Mouse (Mus musculus): ENCODE results near the gene Tbata. TPM values are rescaled to one million over a fixed set of nuclear protein-coding genes. Genes with fewer than 3 reads are reported as not detected.

Tbata gene
- polyA plus RNA-seq, 1 experiment from 2014 or later, result not detected

- H3K9ac ChIP-seq (ENCODE audit: low read length), result no peak overlapping the region
- no peaks in the 10 kb centered on the region for H3K4me1 ChIP-seq (replicated peaks; ENCODE audit: control insufficient read depth, insufficient read depth, low read length)
- ATAC-seq (replicated peaks; ENCODE audit: low FRiP score), result no peak
- no peak overlapping the region for H3K4me3 ChIP-seq (ENCODE audit: low read depth, low read length)
- WGBS, result 47% methylated on average over 13 of the region's 13 CpGs
- H3K9me3 ChIP-seq (ENCODE audit: control insufficient read depth, low read length), result no peaks in the 10 kb centered on the region
- no peaks in the 10 kb centered on the region for H3K27me3 ChIP-seq (ENCODE audit: control insufficient read depth, insufficient read depth, low read length)
- no peak overlapping the region for H3K4me2 ChIP-seq (ENCODE audit: low read depth, low read length, severe bottlenecking)
- DNase-seq (ENCODE audit: low spot score), result no peak
- no peaks in the 10 kb centered on the region for H3K36me3 ChIP-seq (ENCODE audit: control insufficient read depth, insufficient read depth, low read length)
- H3K27ac ChIP-seq (ENCODE audit: low read depth, low read length), result no peak overlapping the region
Observed at GRCm38 (mm10) chr10:61174711-61175441, 3.1 kb downstream of the Tbata start.

- peak; percentile 77 for DNase-seq (ENCODE audit: low spot score)
- 18% methylated on average over 24 of the region's 24 CpGs for WGBS
- no peaks in the 10 kb centered on the region for H3K36me3 ChIP-seq (ENCODE audit: control insufficient read depth, insufficient read depth, low read length)
- ATAC-seq (replicated peaks; ENCODE audit: low FRiP score), result no peak
- H3K9me3 ChIP-seq (ENCODE audit: control insufficient read depth, low read length), result no peaks in the 10 kb centered on the region
- peak overlapping the region; percentile 22; the same call in 1 of the 2 replicates for H3K4me2 ChIP-seq (ENCODE audit: low read depth, low read length, severe bottlenecking)
- H3K9ac ChIP-seq (ENCODE audit: low read length), result no peak overlapping the region
- no peak overlapping the region for H3K27ac ChIP-seq (ENCODE audit: low read depth, low read length)
- H3K4me1 ChIP-seq (replicated peaks; ENCODE audit: control insufficient read depth, insufficient read depth, low read length), result no peaks in the 10 kb centered on the region
- no peak overlapping the region for H3K4me3 ChIP-seq (ENCODE audit: low read depth, low read length)
- no peaks in the 10 kb centered on the region for H3K27me3 ChIP-seq (ENCODE audit: control insufficient read depth, insufficient read depth, low read length)
Observed at GRCm38 (mm10) chr10:61175442-61176204, 3.9 kb downstream of the Tbata start.

GRCm38 (mm10) chr10:61176221-61176790 is 4.6 kb downstream of the Tbata start:
- ATAC-seq (replicated peaks; ENCODE audit: low FRiP score), result no peak
- Histone ChIP-seq H3K36me3 (ENCODE audit: control insufficient read depth, insufficient read depth, low read length) (no peaks in the 10 kb centered on the region), H3K9me3 (ENCODE audit: control insufficient read depth, low read length) (no peaks in the 10 kb centered on the region), H3K4me2 (ENCODE audit: low read depth, low read length, severe bottlenecking) (no peak overlapping the region), H3K27me3 (ENCODE audit: control insufficient read depth, insufficient read depth, low read length) (no peaks in the 10 kb centered on the region), H3K4me1 (replicated peaks; ENCODE audit: control insufficient read depth, insufficient read depth, low read length) (no peaks in the 10 kb centered on the region), H3K9ac (ENCODE audit: low read length) (no peak overlapping the region), H3K4me3 (ENCODE audit: low read depth, low read length) (no peak overlapping the region), H3K27ac (ENCODE audit: low read depth, low read length) (no peak overlapping the region)
- DNase-seq (ENCODE audit: low spot score), result no peak
- 44% methylated on average over 7 of the region's 7 CpGs for WGBS

GRCm38 (mm10) chr10:61177751-61178150 is 6.0 kb downstream of the Tbata start:
- ATAC-seq (replicated peaks; ENCODE audit: low FRiP score) (no peak), DNase-seq (ENCODE audit: low spot score) (no peak)
- WGBS, result 83% methylated on average over 4 of the region's 4 CpGs
- no peaks in the 10 kb centered on the region for H3K9me3 ChIP-seq (ENCODE audit: control insufficient read depth, low read length)
- no peak overlapping the region for H3K27ac ChIP-seq (ENCODE audit: low read depth, low read length)
- H3K27me3 ChIP-seq (ENCODE audit: control insufficient read depth, insufficient read depth, low read length), result no peaks in the 10 kb centered on the region
- H3K4me1 ChIP-seq (replicated peaks; ENCODE audit: control insufficient read depth, insufficient read depth, low read length), result no peaks in the 10 kb centered on the region
- no peak overlapping the region for H3K4me2 ChIP-seq (ENCODE audit: low read depth, low read length, severe bottlenecking)
- no peak overlapping the region for H3K9ac ChIP-seq (ENCODE audit: low read length)
- no peaks in the 10 kb centered on the region for H3K36me3 ChIP-seq (ENCODE audit: control insufficient read depth, insufficient read depth, low read length)
- no peak overlapping the region for H3K4me3 ChIP-seq (ENCODE audit: low read depth, low read length)

- H3K4me3 ChIP-seq (ENCODE audit: low read depth, low read length), result no peak overlapping the region
Observed at GRCm38 (mm10) chr10:61178687-61179086, 6.9 kb downstream of the Tbata start.

GRCm38 (mm10) chr10:61179927-61180326 is 8.2 kb downstream of the Tbata start:
- H3K4me2 ChIP-seq (ENCODE audit: low read depth, low read length, severe bottlenecking), result no peak overlapping the region
- no peaks in the 10 kb centered on the region for H3K36me3 ChIP-seq (ENCODE audit: control insufficient read depth, insufficient read depth, low read length)
- no peaks in the 10 kb centered on the region for H3K4me1 ChIP-seq (replicated peaks; ENCODE audit: control insufficient read depth, insufficient read depth, low read length)
- no peak overlapping the region for H3K4me3 ChIP-seq (ENCODE audit: low read depth, low read length)
- H3K27ac ChIP-seq (ENCODE audit: low read depth, low read length), result no peak overlapping the region
- WGBS, result 87% methylated on average over 6 of the region's 6 CpGs
- no peaks in the 10 kb centered on the region for H3K9me3 ChIP-seq (ENCODE audit: control insufficient read depth, low read length)
- no peak for DNase-seq (ENCODE audit: low spot score)
- H3K27me3 ChIP-seq (ENCODE audit: control insufficient read depth, insufficient read depth, low read length), result no peaks in the 10 kb centered on the region
- no peak overlapping the region for H3K9ac ChIP-seq (ENCODE audit: low read length)
- ATAC-seq (replicated peaks; ENCODE audit: low FRiP score), result no peak

More at GRCm38 (mm10) chr10:61178687-61179086, 6.9 kb downstream of the Tbata start:
- WGBS, result 85% methylated on average over 8 of the region's 8 CpGs
- Histone ChIP-seq H3K27me3 (ENCODE audit: control insufficient read depth, insufficient read depth, low read length) (no peaks in the 10 kb centered on the region), H3K27ac (ENCODE audit: low read depth, low read length) (no peak overlapping the region), H3K36me3 (ENCODE audit: control insufficient read depth, insufficient read depth, low read length) (no peaks in the 10 kb centered on the region), H3K9me3 (ENCODE audit: control insufficient read depth, low read length) (no peaks in the 10 kb centered on the region), H3K4me2 (ENCODE audit: low read depth, low read length, severe bottlenecking) (no peak overlapping the region), H3K4me1 (replicated peaks; ENCODE audit: control insufficient read depth, insufficient read depth, low read length) (no peaks in the 10 kb centered on the region), H3K9ac (ENCODE audit: low read length) (no peak overlapping the region)
- DNase-seq (ENCODE audit: low spot score), result no peak
- ATAC-seq (replicated peaks; ENCODE audit: low FRiP score), result no peak

GRCm38 (mm10) chr10:61187001-61187400 is 15.2 kb downstream of the Tbata start:
- no peaks in the 10 kb centered on the region; the same call in 1 of the 2 replicates for H3K4me1 ChIP-seq (replicated peaks; ENCODE audit: control insufficient read depth, insufficient read depth, low read length)
- no peak overlapping the region for H3K4me3 ChIP-seq (ENCODE audit: low read depth, low read length)
- no peak overlapping the region for H3K27ac ChIP-seq (ENCODE audit: low read depth, low read length)
- DNase-seq (ENCODE audit: low spot score), result no peak
- WGBS, result 78% methylated on average over 3 of the region's 3 CpGs
- H3K27me3 ChIP-seq (ENCODE audit: control insufficient read depth, insufficient read depth, low read length), result no peaks in the 10 kb centered on the region
- H3K4me2 ChIP-seq (ENCODE audit: low read depth, low read length, severe bottlenecking), result no peak overlapping the region
- H3K9me3 ChIP-seq (ENCODE audit: control insufficient read depth, low read length), result no peaks in the 10 kb centered on the region
- no peaks in the 10 kb centered on the region for H3K36me3 ChIP-seq (ENCODE audit: control insufficient read depth, insufficient read depth, low read length)
- no peak overlapping the region for H3K9ac ChIP-seq (ENCODE audit: low read length)
- ATAC-seq (replicated peaks; ENCODE audit: low FRiP score), result no peak

- WGBS, result 66% methylated on average over 3 of the region's 3 CpGs
- H3K27ac ChIP-seq (ENCODE audit: low read depth, low read length), result no peak overlapping the region
- H3K9ac ChIP-seq (ENCODE audit: low read length), result no peak overlapping the region
- no peak for ATAC-seq (replicated peaks; ENCODE audit: low FRiP score)
- DNase-seq (ENCODE audit: low spot score), result no peak
- no peaks in the 10 kb centered on the region; the same call in 1 of the 2 replicates for H3K4me1 ChIP-seq (replicated peaks; ENCODE audit: control insufficient read depth, insufficient read depth, low read length)
- no peak overlapping the region for H3K4me3 ChIP-seq (ENCODE audit: low read depth, low read length)
- H3K9me3 ChIP-seq (ENCODE audit: control insufficient read depth, low read length), result no peaks in the 10 kb centered on the region
- no peaks in the 10 kb centered on the region for H3K36me3 ChIP-seq (ENCODE audit: control insufficient read depth, insufficient read depth, low read length)
- no peak overlapping the region for H3K4me2 ChIP-seq (ENCODE audit: low read depth, low read length, severe bottlenecking)
- H3K27me3 ChIP-seq (ENCODE audit: control insufficient read depth, insufficient read depth, low read length), result no peaks in the 10 kb centered on the region
Observed at GRCm38 (mm10) chr10:61188010-61188409, 16.3 kb downstream of the Tbata start.

All from forebrain, embryonic 11.5 days (tissue).